Mouse (Mus musculus) fat pad, adult 2 months (tissue): Measurements from ENCODE around the gene Adgrg3.
A peak's percentile ranks its signal among the peaks of the same experiment; 100 is the strongest.

Source experiments
- DNase-seq: peaks from one replicate; pipeline ENCODE4 v3.0.0-alpha.2; 2011; ENCODE audit warnings: low read depth, low spot score; ENCODE audit errors: extremely low read depth

Adgrg3 gene

DNA sequence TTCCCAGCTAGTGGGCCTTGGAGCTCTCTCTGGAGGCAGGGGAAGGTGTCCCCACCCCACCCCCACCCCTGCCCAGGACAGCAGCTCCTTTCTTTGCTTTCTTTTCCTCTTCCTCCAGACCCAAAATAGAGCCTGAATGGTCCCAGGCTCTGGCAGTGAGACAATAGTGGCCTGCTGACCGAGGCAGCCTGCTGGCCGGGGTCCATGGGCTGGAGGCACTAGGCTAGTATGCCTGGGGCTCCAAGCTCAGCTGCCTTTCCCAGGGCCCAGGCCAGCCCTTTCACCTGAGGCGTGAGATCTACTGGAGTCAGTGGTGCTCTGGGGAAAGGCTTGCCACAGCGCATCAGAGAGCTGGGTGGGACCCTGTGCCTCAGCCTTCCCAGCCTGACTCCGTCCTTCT is 25.0 kb upstream of the Adgrg3 start:
- DNase-seq = no peak

DNA sequence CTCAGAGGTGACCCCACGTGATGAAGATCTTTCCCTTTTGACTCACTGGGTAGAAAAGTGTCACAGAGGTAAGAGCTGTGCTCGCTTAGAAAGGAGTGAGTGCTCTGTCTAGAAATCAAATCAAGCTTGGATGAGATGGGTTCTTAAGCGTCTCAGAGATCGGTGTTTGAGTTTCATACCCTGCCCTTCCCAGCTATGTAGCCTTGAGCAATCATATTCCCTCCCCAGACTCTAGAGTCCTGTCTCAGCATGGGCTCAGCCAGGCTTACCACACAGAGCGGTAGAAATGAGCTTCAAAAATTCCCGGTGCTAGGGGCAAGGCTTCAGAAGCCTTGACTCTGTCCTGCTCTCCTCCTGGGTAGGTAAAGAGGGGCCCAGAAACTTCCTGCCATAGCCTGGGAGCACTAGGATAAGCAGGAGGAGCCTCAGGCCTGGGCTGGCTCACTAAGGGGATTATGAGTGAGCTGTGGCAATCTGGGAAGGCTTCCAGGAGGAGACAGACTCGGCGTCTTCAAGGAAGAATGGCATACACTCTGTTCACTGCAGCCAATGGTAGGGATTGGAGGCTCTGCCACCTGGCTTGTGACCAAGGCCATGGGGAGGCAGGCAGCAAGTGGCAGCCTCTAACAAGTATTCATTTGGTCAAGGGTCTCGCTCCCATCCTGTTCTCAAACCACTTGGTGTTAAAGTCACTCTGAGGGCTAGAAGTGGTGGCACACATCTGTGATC is 24.3 kb upstream of the Adgrg3 start:
- no peak for DNase-seq

DNA sequence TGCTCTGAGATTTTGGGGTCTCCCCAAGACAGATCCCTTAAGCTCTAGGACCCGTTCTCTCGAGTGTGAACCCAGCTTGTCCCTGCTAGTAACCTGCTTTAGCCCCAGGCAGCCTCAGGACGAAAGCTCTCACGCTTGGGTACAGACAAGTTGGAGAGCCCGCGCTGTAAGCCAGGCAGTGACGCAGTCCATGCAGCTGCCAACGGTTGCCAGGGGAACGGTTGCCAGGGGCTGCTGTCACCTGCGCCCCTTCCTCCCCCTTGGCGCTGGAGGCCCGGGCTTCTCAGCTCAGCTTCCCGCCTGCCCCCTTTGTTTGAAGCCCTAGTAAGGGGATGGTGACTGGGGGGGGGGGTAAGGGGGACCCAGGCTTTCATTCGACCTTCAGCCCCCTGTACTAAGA is 23.5 kb upstream of the Adgrg3 start:
- DNase-seq = no peak

DNA sequence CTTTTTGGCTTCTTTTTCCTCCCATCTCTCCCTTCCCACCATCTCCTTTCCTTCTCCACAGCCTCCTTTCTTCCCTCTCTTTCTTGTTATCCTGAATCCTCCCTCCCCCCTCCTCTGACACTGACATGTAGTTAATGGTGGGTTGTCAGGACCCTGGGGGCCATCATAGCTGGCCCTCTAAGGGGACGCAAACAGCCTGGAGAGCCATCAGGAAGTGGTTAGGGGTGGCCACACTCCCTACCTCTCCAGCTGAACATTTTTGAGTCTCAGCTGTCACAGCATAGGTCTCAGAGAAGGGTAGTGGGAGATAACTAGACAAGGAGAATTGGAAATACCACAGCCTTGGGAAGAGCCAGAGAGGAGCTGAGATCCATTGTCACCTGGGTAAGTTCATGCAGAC is 23.0 kb upstream of the Adgrg3 start:
- no peak for DNase-seq

DNA sequence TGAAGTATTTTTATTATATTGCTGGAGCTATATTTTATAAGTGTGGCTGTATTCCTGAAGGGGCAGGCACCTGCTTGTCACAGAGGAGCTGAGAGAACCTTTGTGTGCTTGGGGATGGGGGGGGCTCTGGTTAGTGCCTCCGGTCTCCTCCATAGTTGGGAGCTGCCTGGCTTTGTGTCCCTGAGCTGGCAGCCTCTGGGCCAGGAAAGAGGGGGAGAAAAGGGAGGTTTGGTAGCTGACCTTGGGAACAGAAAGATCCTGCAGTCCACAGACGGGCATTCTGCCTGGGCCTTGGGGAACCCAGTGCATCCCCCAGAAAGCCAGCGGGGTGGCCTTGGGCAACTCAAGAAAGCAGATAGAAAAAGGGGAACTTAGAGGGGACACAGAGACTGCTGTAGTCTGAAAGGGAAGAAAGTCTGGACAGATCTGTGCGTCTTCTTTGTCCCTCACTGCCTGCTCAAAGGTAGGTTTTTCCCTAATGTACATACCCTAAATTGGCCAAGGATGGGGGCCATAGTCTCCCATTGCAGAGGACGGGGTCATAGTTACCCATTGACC is 22.1 kb upstream of the Adgrg3 start:
- no peak for DNase-seq

DNA sequence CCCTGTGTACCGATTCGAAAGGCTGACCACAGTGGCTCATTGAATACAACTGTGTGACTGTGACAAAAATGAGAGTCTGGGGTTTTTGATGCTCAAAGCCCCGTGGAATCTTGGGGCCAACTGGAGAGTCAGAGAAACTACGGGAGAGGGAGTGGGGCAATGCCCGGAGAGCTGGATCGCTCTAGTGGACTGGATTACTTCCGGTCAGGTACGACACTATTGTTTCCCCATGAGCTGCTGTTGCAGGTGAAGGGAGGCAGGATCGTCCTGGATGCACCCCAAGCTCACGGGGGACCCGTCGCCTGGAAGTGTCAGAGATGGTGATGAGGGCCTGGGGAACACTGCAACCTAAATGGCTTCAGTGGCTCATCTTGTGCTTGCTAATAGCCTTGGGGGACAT is 21.5 kb upstream of the Adgrg3 start:
- DNase-seq = no peak

DNA sequence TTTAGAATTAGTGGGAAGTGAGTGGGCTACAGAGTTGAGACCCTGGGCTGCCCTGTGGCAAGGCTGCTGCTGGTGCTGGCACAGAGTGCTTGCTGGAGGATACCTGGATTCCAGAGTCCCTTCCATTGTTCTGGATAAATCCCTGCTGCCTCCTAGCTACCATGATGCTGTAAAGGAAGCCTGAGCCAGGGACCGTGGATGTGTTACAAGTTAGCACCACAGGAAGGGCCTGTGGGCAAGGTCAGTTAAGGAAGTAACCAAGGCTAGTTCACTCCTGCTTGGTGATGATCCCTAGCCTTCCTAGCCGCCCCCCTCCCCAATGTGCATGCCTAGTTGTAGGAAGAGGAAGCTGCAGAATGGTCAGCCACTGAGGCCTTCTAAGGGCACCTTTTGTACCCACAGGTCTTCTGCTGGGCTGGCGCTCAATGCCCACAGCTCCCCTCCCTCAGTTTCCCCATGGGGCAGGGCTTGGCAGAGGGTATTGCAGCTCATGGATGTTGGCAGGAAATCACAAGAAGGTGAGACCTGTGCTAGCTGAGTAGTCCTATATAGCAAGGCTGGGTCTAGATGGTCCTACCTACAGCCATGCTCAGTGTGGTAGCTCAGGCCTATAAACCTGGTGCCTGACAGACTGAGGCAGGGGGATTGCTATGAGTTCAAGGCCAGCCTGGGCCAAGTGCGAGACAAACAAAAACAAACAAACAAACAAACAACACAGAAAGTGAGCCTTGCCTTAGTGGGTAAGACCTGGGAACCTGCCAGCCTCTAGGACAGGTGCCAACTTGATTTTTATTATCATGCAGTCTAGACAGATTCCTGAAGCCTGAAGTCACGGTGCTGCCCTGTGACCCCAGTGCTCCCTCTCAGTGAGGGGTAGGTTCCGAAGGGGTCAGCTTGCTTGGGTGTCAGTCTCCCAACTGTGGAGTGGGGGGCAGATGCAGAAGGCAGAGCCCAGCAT is 20.3 kb upstream of the Adgrg3 start:
- DNase-seq = no peak

DNA sequence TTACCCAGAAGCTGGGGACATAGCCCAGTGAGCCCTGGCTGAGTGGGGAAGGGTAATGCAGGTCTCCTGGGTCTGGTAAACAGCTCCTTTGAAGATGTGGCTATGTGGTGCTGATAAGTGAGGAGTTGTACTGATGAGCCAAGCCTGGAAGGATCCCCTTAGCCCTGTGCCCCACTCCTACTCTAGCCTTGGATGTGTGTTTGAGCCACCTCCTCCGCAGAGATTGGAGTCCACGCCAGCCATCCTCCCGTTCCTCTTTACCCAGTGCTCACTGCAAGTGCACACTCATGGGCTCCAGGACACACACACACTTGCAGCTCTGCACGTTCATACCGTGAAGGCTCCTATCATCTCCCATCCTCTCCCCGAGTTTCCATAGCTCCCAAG is 19.6 kb upstream of the Adgrg3 start:
- no peak for DNase-seq

DNA sequence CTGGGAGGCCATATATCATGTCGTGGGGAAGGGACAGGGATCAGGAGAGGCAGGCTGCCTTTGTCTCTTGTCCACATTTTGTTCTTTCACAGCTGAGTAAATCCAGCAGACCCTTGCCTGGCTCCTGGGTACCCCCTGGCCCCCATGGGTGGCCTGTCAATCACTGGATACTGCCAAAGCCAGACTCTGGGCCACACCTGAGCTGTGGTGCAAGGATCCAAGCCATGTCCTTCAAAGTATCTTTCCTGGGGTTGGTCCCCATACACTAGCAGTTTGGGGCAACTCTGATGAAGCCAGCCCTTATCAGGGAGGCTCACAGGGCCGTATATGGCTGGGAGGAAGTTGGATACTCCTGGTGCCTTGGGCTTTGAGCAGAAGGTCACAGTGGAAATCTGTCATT is 19.1 kb upstream of the Adgrg3 start:
- DNase-seq = no peak

DNA sequence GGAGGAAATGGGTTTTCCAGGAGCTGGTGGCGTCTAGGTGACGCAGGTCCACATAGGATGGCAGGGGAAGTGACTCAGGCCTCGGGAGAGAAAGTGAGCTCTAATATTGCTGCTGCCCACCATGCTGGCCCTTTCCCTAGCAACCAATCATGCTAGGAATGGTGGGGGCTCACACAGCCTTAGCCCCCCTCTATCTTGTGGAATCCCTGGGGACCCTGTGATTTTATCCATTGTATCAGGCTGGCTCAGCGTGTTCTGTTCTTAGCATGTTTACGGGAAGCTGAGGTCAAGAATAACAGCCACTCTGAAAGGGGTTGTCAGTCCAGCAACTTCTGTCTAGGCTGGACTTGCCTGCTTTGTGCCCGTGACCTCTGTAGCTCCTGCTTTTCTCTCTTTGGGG is 18.5 kb upstream of the Adgrg3 start:
- no peak for DNase-seq

DNA sequence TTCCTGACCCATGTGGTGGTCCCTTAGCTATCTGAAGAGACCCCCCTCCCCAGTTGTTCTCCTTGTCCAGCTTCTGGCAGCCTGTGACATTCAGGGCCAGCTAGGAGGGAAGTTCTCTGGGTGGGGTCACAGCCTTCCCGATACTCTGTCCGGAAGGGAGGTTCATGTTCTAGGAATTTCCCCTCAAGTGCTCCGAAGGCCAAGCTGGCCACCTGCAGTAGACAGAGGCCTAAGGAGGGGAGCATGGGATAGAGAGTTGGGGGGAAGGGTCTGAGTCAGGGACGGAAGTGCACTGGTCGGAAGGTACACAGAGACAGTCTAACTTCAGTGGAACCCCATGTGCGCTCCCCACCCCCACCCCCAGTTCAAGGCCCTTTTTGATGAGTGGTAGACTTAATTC is 17.5 kb upstream of the Adgrg3 start:
- DNase-seq = no peak

DNA sequence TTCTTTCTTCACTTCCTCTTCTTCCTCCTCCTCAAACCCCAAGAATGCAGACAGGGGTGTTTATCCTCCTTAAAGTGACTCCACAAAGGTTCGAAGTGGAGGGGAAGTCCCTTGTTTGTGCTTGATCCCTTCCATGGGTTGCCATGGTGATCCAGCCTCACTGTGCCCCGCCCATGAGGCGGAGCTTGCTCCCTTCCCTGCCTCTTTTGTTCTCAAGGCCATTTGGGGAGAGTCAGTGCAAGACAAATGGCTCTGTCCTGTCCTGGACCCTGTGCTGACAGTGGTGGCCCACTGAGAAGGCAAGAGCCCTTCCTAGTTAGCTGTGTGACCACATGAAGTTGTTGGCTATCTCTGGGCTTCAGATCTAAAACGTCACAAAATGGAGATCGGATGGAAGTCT is 16.8 kb upstream of the Adgrg3 start:
- DNase-seq = no peak

DNA sequence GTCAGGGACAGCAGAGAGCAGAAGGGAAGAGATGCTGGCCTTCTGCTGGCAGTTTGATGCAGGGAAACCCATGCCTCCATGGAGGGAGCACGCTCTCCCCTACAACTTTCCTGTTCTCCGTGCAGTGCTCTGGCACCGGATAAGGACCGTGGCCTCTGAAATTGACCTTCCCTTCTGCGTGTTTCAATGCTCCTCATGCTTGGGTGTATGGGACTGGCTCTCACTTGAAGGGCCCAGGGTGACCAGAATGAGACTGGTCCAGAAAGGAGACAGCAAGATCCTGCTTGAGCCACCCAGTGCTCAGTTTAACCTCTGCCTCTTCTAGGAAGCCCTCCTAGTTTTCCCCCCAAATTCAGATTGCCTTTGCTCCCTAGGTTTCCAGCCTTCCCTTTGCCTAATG is 16.3 kb upstream of the Adgrg3 start:
- no peak for DNase-seq

DNA sequence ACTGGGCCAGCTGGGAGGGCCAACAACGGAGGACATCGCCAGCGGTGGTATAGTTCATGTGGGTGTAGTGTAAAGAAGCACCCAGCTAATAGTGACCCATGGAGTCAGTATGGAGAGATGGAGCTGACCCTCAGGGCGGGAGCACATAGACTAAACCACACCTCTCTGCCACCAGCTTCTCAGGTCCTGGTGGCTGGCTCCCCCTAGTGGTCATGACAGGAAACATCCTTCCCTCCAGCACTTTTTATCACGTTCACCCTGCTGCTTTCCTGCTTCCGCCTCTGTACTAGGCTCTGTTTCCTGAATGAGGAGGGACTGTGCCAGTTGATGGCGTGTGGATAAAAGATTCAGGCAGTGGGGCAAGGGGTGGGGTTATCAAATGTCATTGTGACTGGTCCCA is 15.8 kb upstream of the Adgrg3 start:
- no peak for DNase-seq

DNA sequence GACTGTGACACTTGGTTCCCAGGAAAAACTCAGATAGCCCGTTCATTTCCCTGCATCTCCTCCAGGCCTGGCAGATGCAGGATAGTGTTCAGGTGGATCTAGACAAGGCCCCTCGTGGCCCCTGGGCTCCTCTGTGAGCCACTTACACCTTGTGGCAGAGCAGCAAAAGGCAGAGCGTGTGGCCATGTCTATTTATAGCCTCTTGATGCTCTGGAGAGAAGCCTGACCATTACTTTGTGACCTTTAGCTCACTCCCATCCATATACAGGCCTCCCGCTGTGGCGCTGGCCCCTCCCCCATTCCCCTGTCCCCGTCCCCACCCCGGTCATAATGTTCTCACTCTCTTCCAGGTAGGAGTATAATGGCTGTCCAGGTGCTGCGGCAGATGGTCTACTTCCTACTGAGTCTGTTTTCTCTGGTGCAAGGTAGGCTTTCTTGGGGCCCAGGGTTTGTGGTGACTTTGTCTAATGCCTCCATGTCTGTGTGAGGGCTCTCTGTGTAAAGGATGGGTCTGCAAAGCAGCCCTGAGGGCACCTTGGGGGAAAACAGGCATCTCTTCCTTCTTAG is 15.3 kb upstream of the Adgrg3 start:
- DNase-seq = no peak

DNA sequence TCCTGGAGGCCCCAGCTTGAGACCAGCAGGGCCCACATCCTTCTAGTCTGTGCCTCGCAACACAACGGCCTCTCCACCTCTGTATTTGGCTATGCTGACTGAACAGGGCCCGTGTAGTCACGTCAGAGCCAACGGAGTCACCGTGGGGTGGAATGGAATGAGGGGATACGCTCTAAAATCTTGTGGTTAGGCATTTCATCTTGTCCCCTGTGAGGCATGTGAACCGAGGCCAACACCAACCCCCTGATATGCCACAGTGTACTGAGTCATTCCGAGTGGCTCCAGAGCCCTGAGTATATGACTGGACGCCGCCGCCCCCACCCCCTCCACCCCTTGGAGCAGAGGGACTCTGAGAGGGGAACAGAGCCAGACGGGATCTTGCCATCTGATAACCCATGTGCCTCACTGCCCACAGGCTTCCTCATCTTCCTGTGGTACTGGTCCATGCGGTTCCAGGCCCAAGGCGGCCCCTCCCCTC is 5.0 kb upstream of the Adgrg3 start:
- no peak for DNase-seq

DNA sequence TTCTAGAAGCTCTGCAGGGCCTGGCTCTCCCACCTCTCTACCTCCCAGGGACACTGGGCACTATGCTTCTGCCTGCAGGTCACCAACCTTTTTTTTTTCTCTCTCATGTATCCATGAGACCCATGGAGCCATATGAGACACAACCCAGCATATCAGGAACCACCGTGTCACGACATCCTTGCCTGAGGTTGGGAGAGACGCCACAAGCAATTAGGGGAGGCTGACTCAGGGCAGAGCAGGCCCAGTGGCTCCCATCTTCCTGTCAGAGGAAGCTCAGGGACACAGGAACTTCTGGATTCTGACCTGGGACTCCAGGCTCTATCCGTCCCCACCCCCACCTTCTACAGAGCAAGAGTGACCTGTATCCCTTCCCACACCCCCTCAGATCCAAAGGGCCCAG is 1.6 kb upstream of the Adgrg3 start:
- DNase-seq = no peak

DNA sequence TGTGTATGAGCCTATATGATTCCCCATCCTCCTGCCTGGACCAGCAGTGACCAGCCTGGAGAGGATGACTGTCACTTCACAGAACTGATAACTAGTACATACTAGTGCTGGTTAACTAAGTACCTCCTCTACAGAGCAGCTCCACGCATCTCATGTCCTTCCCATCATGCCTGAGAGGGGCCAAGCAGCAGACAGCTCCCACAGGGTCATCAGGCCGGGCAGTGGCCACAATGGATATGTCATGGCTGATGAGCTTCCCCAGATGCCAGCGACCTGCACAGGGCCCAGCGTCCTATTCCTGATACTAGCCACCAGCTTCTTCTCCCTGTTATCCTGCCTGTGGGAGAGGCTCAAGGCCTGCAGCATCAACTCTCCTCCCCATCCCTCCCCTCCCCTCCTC is 808 bp upstream of the Adgrg3 start:
- no peak for DNase-seq

DNA sequence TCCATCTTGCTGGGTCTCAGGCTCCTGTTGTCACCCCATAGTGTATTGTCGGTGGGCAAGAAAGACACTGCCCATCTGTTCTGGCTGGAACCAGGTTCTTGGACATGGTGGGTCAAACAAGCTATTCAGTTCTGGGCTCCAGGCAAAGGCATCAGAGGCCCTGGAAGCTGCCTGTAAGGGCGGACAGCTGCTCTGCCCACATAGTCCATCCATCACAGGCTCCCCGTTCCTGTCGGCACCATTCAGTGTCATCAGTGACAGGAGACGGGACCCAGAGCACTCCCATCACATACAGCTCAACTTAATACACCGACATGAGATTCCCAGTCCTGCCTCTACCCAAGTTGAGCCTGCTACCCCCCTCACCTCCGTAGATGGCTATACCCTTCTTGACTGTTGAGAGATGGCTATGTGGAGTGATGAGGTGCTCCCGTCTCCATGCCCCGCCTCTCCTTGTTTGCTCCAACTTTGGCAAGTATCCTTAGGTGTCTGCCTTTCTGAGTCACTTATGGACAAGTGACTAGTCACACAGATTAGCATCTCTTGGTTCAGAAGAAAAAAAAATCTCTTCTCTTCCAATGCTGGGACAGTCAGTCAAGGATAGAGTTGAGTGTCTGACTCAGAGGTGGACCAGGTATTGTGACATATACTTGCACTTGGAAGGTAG is 610 bp downstream of the Adgrg3 start:
- no peak for DNase-seq

DNA sequence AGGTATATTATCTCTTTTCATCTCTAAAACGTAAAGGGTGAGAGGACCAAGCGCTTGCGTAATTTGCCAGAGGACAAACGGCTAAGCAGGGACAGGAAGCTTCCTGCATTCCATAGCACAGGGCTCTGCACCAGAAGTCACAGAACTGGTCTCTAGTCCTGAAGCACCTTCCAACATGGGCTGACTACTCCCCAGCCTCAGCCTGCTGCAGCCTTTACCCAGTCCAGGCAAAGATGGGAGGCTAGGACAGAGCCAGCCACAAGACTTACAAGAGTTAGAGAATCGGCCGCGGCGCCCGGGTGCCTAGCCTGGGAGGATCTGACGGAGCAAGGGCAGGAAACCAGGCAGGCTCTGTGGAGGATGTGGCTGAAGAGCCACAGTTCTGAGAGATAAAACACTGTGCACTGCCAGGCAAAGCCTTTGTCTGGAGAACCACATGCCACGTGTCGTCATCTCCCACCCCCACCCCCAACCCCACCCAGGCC is 2.8 kb downstream of the Adgrg3 start:
- peak; percentile 23 for DNase-seq

DNA sequence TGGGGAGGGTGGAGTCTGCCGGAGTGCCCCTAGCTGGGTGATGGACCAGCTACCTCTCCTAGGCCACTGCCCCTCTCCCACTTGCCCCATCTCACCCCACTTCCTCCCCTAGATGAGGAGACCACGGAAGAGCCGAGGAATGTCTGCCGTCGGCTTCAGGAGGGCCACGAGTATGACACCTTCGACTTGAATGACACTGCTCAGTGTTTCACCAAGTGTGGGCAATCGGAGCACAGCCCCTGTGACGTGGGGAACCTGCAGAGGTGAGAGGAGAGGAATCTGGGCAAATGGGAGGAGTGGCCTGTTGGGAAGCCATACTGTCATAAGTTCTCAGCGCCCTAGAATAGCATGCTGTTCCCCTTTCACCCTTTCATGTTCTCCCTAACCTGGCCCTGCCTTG is 3.3 kb downstream of the Adgrg3 start:
- DNase-seq = no peak
